Mouse (Mus musculus) midbrain, embryonic 15.5 days (tissue): Measurements from ENCODE around the gene Cd200r4. TPM values are rescaled to one million over a fixed set of nuclear protein-coding genes. Genes with fewer than 3 reads are reported as not detected.

Experiments
- polyA plus RNA-seq: library from polyadenylated mRNA; unstranded; fragments of >200 nt; fragmentation: Nextera tagmentation; extraction: Ambion mirVana; gene quantifications from 2 replicates; pipeline ENCODE4 v1.2.1, GENCODE M21; 2015

The Cd200r4 gene
- polyA plus RNA-seq, 1 experiment from 2014 or later: not detected

Other genes starting within 250 kb of the Cd200r4 start
- 4.4 and 4.9 TPM in 2 replicates for gene Nepro, start 87.4 kb upstream of the Cd200r4 start, polyA plus RNA-seq
- gene Gtpbp8, start 65.4 kb upstream of the Cd200r4 start, polyA plus RNA-seq: 35.3 and 38.1 TPM in 2 replicates
- 0.78 and 1.1 TPM in 2 replicates for gene Cd200r1, start 46.0 kb upstream of the Cd200r4 start, polyA plus RNA-seq
- gene Cd200r2, start 55.4 kb downstream of the Cd200r4 start, polyA plus RNA-seq: not detected in 2 replicates
- not detected in 2 replicates for gene Cd200r3, start 131.9 kb downstream of the Cd200r4 start, polyA plus RNA-seq